Mouse (Mus musculus): Measurements from ENCODE around the gene Pde4d. TPM values are rescaled to one million over a fixed set of nuclear protein-coding genes. Genes with fewer than 3 reads are reported as not detected.

The Pde4d gene
- polyA plus RNA-seq, 2 experiments, result 11.7 to 17.3 TPM

DNA sequence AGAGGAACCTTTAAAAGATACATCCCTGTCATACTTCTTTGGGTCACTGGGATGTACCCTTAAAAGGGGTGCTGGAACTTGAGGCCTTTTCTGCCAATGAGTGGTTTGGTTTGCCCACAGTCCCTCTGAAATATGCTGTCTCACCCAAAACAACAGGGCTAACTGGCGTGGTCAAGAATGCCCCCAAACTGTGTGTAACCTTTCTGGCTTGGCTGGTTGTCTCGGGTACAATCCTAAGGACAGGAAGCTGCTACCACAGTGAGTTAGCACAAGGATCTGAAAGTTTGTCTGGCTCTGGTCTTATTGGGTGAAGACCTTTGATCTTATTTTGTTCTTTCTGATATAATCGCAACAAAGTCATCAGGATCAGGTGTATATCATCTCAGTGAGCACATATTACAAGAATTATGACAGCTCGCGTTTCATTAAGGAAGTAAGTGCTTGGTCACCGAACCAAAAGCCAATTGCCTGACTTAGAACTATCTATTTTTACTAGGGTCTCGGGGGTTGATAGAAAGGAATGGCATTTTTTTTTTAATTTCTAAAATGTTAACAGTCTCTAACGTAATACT lies 1165.6 kb downstream of the Pde4d start:
- H3K4me1 ChIP-seq (ENCODE audit: control insufficient read depth, insufficient read depth, low read length), result peaks cover 11% of the 10 kb centered on the region
- no peak overlapping the region for H3K27ac ChIP-seq (replicated peaks; ENCODE audit: low read depth, low read length)
- H3K9ac ChIP-seq (ENCODE audit: low read depth, low read length, severe bottlenecking), result no peak overlapping the region
- H3K4me3 ChIP-seq (replicated peaks; ENCODE audit: low read length), result no peak overlapping the region
- H3K27me3 ChIP-seq (ENCODE audit: control insufficient read depth, insufficient read depth, low read length), result no peaks in the 10 kb centered on the region
- H3K4me2 ChIP-seq (replicated peaks; ENCODE audit: low read depth, low read length, severe bottlenecking), result no peak overlapping the region
- H3K36me3 ChIP-seq (ENCODE audit: control insufficient read depth, insufficient read depth, low read length), result no peaks in the 10 kb centered on the region
- no peak for TF ChIP-seq POLR2A (IDR thresholded peaks at IDR 0.05; ENCODE audit: borderline replicate concordance, extremely low read depth, insufficient read depth, insufficient read length)
- ATAC-seq (ENCODE audit: low FRiP score, low read depth) (no peak), DNase-seq (ENCODE audit: low spot score) (no peak)
- WGBS, result 68% methylated on average over 8 of the region's 8 CpGs
- H3K9me3 ChIP-seq (ENCODE audit: control insufficient read depth, low read length), result no peaks in the 10 kb centered on the region

DNA sequence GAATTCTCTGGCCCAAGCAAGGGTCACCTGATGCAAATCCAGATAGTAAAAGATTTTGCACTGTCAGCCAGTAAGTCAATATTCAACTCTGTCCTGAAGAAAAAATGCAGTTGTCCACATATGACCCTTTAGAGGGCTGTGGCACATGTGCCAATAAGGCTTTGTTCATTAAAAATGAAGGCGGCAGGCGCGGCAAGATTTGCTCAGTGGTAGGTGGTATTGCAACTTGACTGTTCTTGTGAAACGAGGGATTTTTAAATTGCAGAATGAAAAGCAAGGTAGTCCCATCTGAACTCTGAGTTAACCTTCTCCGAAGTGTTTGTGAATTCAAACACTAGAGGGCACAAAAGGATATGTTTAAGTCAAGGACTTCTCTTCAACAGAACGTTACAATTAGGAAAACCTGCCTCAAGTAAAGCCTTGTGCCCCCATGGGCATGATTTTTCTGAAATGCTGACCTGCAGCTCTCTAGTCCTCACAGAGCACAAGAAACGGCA lies 1166.1 kb downstream of the Pde4d start:
- H3K4me2 ChIP-seq (replicated peaks; ENCODE audit: low read depth, low read length, severe bottlenecking), result no peak overlapping the region; the same call in 1 of the 2 replicates
- H3K9ac ChIP-seq (ENCODE audit: low read depth, low read length, severe bottlenecking), result 0 out of 2 replicates have a peak overlapping the region, but pooled peaks have one; percentile 28
- no peaks in the 10 kb centered on the region for H3K9me3 ChIP-seq (ENCODE audit: control insufficient read depth, low read length)
- no peaks in the 10 kb centered on the region for H3K27me3 ChIP-seq (ENCODE audit: control insufficient read depth, insufficient read depth, low read length)
- H3K27ac ChIP-seq (replicated peaks; ENCODE audit: low read depth, low read length), result no peak overlapping the region
- DNase-seq (ENCODE audit: low spot score) (peak; percentile 75), ATAC-seq (ENCODE audit: low FRiP score, low read depth) (no peak; the same call in 1 of the 2 replicates)
- H3K4me3 ChIP-seq (replicated peaks; ENCODE audit: low read length), result no peak overlapping the region
- 13% methylated on average over 7 of the region's 7 CpGs for WGBS
- H3K4me1 ChIP-seq (ENCODE audit: control insufficient read depth, insufficient read depth, low read length), result peaks cover 11% of the 10 kb centered on the region
- TF ChIP-seq POLR2A (IDR thresholded peaks at IDR 0.05; ENCODE audit: borderline replicate concordance, extremely low read depth, insufficient read depth, insufficient read length), result no peak
- no peaks in the 10 kb centered on the region for H3K36me3 ChIP-seq (ENCODE audit: control insufficient read depth, insufficient read depth, low read length)

DNA sequence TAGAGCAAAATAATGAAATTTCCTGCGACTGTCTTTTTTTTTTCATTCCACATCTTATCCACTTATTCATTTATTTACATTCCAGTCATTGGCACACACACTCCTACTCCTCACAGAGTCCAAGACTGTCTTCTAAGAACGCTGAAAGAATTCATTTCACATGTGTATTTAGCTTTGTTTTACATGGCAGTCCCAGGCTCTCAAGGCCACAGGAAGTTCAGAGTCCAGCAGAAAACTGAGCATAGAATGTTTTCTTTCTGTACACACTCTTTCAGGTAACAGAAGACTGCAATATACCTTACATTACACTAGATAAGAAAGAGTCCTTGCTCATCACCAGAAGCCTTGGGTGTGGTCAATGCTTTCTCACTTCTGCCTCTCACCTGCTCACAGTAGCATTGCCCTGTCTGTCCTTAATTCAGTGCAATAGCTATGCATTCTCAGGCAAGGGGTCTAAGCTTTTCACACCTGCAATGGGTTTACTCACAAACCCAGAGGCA lies 1169.5 kb downstream of the Pde4d start:
- DNase-seq (ENCODE audit: low spot score), result no peak
- Histone ChIP-seq H3K9ac (ENCODE audit: low read depth, low read length, severe bottlenecking) (no peak overlapping the region), H3K27ac (replicated peaks; ENCODE audit: low read depth, low read length) (no peak overlapping the region), H3K4me3 (replicated peaks; ENCODE audit: low read length) (no peak overlapping the region), H3K36me3 (ENCODE audit: control insufficient read depth, insufficient read depth, low read length) (no peaks in the 10 kb centered on the region), H3K4me1 (ENCODE audit: control insufficient read depth, insufficient read depth, low read length) (no peaks in the 10 kb centered on the region; the same call in 1 of the 2 replicates), H3K27me3 (ENCODE audit: control insufficient read depth, insufficient read depth, low read length) (no peaks in the 10 kb centered on the region), H3K4me2 (replicated peaks; ENCODE audit: low read depth, low read length, severe bottlenecking) (no peak overlapping the region), H3K9me3 (ENCODE audit: control insufficient read depth, low read length) (no peaks in the 10 kb centered on the region)
- TF ChIP-seq POLR2A (IDR thresholded peaks at IDR 0.05; ENCODE audit: borderline replicate concordance, extremely low read depth, insufficient read depth, insufficient read length), result no peak
- 72% methylated on average over 2 of the region's 2 CpGs for whole genome bisulfite sequencing
- no peak for ATAC-seq (ENCODE audit: low FRiP score, low read depth)

DNA sequence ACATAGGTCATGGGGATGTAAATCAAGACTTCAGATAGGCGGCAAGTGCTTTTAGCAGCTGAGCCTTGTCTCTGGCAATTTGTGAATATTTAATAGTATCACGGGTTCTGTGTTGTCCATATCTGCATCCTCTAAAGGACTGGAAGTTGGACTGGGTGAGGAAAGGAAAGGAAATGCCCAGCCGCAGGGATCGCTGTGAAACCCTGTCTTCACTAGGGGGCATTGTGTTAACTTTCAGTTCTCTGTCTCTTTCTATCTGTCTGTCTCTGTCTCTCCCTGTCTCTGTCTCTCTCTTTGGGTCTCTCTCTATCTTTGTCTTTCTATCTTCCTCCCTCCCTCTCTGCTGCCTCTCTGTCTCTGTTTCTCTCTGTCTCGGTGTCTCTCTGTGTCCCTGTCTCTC lies 1172.5 kb downstream of the Pde4d start:
- H3K36me3 ChIP-seq (ENCODE audit: control insufficient read depth, insufficient read depth, low read length), result no peaks in the 10 kb centered on the region

DNA sequence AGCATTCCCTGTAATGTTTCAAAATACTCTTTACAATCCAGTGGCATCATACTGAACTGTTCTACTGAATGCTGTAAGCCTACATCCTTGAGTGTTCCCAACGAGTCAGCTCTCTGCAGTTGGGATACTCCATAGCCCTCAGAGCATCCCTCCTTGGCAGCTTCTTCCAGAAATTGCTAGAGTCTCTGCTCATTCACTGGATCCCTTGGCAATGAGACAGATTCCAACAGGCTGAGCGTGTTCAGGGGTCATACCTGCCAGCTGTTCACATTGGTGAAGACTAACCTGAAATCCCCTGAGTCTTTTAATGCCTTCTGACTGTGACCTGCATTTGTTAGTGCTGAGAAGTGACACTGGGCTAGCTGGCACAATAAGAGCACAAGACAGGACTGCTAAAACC lies 1173.5 kb downstream of the Pde4d start:
- Histone ChIP-seq H3K27ac (replicated peaks; ENCODE audit: low read depth, low read length) (no peak overlapping the region), H3K36me3 (ENCODE audit: control insufficient read depth, insufficient read depth, low read length) (no peaks in the 10 kb centered on the region), H3K4me2 (replicated peaks; ENCODE audit: low read depth, low read length, severe bottlenecking) (no peak overlapping the region), H3K4me1 (ENCODE audit: control insufficient read depth, insufficient read depth, low read length) (0 out of 2 replicates have a peak, but pooled peaks cover 3% of the 10 kb centered on the region), H3K9ac (ENCODE audit: low read depth, low read length, severe bottlenecking) (no peak overlapping the region), H3K27me3 (ENCODE audit: control insufficient read depth, insufficient read depth, low read length) (no peaks in the 10 kb centered on the region), H3K4me3 (replicated peaks; ENCODE audit: low read length) (no peak overlapping the region), H3K9me3 (ENCODE audit: control insufficient read depth, low read length) (no peaks in the 10 kb centered on the region)
- ATAC-seq (ENCODE audit: low FRiP score, low read depth) (no peak), DNase-seq (ENCODE audit: low spot score) (no peak)
- WGBS, result 78% methylated on average over 2 of the region's 2 CpGs
- TF ChIP-seq POLR2A (IDR thresholded peaks at IDR 0.05; ENCODE audit: borderline replicate concordance, extremely low read depth, insufficient read depth, insufficient read length), result no peak

More for the DNA sequence above, 1172.5 kb downstream of the Pde4d start:
- Histone ChIP-seq H3K4me1 (ENCODE audit: control insufficient read depth, insufficient read depth, low read length) (0 out of 2 replicates have a peak, but pooled peaks cover 1% of the 10 kb centered on the region), H3K9me3 (ENCODE audit: control insufficient read depth, low read length) (no peaks in the 10 kb centered on the region), H3K4me2 (replicated peaks; ENCODE audit: low read depth, low read length, severe bottlenecking) (no peak overlapping the region), H3K4me3 (replicated peaks; ENCODE audit: low read length) (no peak overlapping the region), H3K27me3 (ENCODE audit: control insufficient read depth, insufficient read depth, low read length) (no peaks in the 10 kb centered on the region), H3K27ac (replicated peaks; ENCODE audit: low read depth, low read length) (no peak overlapping the region), H3K9ac (ENCODE audit: low read depth, low read length, severe bottlenecking) (no peak overlapping the region)
- DNase-seq (ENCODE audit: low spot score), result no peak
- WGBS, result 74% methylated on average over 5 of the region's 5 CpGs
- no peak for TF ChIP-seq POLR2A (IDR thresholded peaks at IDR 0.05; ENCODE audit: borderline replicate concordance, extremely low read depth, insufficient read depth, insufficient read length)
- ATAC-seq (ENCODE audit: low FRiP score, low read depth), result no peak

Data from limb, embryonic 14.5 days (tissue).